Mouse (Mus musculus) adrenal gland, adult (tissue): ENCODE data around the gene Gm10912.
"Not testable (repeated sequence)": the region's sequence is repeated elsewhere in the genome, so short reads cannot be mapped to it uniquely, and the experiment has no call there.

Experiments used
- DNase-seq, 2 experiments: peaks; one replicate each; pipeline ENCODE4 v3.0.0; 2022 to 2023; ENCODE audit warnings: low spot score in 1 of 2; ENCODE audit not compliant: inconsistent age in 2 of 2

Gene Gm10912

DNA sequence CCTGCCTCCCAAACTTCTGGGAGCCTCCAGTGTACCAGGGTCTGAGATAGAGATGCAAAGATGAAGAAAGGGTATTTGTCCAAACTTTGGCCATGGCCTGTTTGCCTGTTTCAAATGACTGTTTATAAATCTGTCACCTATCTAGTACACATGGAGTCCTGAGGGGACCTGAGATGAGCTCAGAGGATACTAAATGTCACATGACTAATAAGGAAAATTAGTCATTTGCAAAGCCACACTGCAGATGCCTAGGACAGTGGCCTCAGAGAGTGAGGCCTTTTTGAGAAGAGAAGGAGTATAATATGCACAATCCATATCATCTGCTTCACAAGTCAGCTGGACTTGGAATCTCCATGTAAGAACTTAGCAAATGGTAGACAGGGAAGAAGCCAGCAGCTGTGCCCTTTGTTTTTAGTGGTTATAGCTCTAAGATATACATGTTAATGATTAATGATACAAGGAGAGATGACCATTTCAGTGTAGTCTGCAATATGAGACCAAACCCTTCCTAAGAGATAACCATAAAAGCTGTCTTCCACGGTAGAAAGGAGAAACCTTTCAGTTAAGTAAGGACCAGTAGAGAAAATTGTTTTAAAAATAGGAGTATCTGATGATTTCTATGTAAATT, 45.7 kb downstream of the Gm10912 start:
- DNase-seq, result not testable (repeated sequence)

DNA sequence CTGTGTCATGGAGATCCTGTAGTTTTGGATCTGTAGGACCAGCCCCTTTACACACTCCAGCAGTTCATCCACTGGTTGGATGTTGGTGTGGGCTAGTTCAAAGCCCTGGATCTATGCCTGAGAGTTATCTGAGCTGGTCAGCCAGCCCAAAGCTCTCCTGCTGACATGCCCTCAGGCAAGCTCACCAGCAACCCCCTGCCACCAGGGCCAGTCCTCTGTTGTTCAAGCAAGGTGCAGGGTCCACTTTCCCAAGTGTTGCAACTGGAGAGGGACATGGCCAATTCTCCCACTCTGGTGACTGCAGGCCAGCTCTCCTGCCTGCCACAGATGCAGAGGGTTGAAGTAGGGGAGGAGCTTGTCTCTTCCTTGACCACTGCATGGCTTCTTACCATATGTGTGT, 47.9 kb downstream of the Gm10912 start:
- DNase-seq, result not testable (repeated sequence)

DNA sequence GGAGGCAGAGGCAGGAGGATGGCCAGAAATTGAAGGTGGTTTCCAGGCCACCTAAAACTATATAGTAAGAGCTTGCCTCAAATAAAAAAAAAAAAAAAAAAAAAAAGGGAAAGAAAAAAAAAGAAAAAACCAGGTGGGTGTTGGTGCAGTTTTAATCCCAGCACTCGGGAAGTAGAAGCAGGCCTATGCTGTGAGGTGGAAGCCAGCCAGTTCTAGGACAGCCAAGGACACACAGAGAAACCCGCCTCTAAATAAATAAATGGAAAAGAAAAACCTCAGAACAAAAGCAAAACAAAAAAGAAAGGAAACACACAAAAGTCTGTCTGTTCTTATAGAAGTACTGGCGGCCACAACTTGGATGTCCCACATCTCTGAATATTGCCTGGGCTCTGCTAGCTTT, 49.3 kb downstream of the Gm10912 start:
- peak; percentile 43 to 69 for DNase-seq
